Mouse (Mus musculus): ENCODE data around the gene Slc9b2. TPM values are rescaled to one million over a fixed set of nuclear protein-coding genes. Genes with fewer than 3 reads are reported as not detected.

Slc9b2 gene
- polyA plus RNA-seq, 1 experiment = 0.98 TPM

GRCm38 (mm10) chr3:135314811-135315210 is 7.3 kb downstream of the Slc9b2 start:
- 46% methylated on average over 2 of the region's 2 CpGs for WGBS

GRCm38 (mm10) chr3:135315720-135316425 is 8.4 kb downstream of the Slc9b2 start:
- Histone ChIP-seq H3K4me1 (ENCODE audit: control insufficient read depth, insufficient read depth, low read length) (no peaks in the 10 kb centered on the region), H3K4me3 (replicated peaks; ENCODE audit: insufficient read depth, low read depth, low read length) (no peak overlapping the region), H3K27me3 (ENCODE audit: control insufficient read depth, insufficient read depth, low read length) (no peaks in the 10 kb centered on the region), H3K27ac (ENCODE audit: insufficient read depth, low read length) (no peak overlapping the region)
- WGBS = 93% methylated on average over 9 of the region's 9 CpGs
- no peak for DNase-seq
- TF ChIP-seq POLR2A (IDR thresholded peaks at IDR 0.05; ENCODE audit: borderline replicate concordance, insufficient read depth, low read length) (no peak), CTCF (IDR thresholded peaks at IDR 0.05; ENCODE audit: borderline replicate concordance, insufficient read depth, low read depth, low read length) (no peak)

More at GRCm38 (mm10) chr3:135314811-135315210, 7.3 kb downstream of the Slc9b2 start:
- no peak overlapping the region for H3K27ac ChIP-seq (ENCODE audit: insufficient read depth, low read length)
- no peak for TF ChIP-seq CTCF (IDR thresholded peaks at IDR 0.05; ENCODE audit: borderline replicate concordance, insufficient read depth, low read depth, low read length)
- TF ChIP-seq POLR2A (IDR thresholded peaks at IDR 0.05; ENCODE audit: borderline replicate concordance, insufficient read depth, low read length) = no peak
- H3K4me3 ChIP-seq (replicated peaks; ENCODE audit: insufficient read depth, low read depth, low read length) = no peak overlapping the region
- no peak for DNase-seq
- no peaks in the 10 kb centered on the region for H3K27me3 ChIP-seq (ENCODE audit: control insufficient read depth, insufficient read depth, low read length)
- H3K4me1 ChIP-seq (ENCODE audit: control insufficient read depth, insufficient read depth, low read length) = no peaks in the 10 kb centered on the region

DNA sequence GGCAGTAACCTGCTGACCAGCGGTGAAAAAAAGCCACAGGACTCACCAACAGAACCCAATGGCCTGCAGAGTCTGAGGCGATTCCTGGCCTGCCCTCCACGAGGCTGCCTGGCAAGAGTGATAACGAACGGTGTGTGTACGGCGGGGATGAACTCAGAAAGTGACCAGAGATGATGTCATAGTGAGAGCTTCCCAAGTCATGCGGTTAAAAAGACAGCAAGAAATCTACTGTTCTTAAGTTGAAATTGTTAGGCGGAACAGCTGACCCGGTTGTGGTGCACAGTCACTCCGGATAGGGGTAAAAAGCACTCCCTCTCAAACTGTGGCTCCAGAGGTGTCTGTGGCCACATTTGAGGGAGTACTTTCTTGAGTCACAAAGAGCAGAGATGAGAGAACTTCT is 10.8 kb downstream of the Slc9b2 start:
- H3K4me3 ChIP-seq (replicated peaks; ENCODE audit: insufficient read depth, low read depth, low read length) = no peak overlapping the region
- 78% methylated on average over 11 of the region's 11 CpGs for WGBS
- no peaks in the 10 kb centered on the region for H3K4me1 ChIP-seq (ENCODE audit: control insufficient read depth, insufficient read depth, low read length)
- H3K27ac ChIP-seq (ENCODE audit: insufficient read depth, low read length) = no peak overlapping the region
- TF ChIP-seq POLR2A (IDR thresholded peaks at IDR 0.05; ENCODE audit: borderline replicate concordance, insufficient read depth, low read length) (no peak), CTCF (IDR thresholded peaks at IDR 0.05; ENCODE audit: borderline replicate concordance, insufficient read depth, low read depth, low read length) (no peak)
- no peak for DNase-seq
- H3K27me3 ChIP-seq (ENCODE audit: control insufficient read depth, insufficient read depth, low read length) = no peaks in the 10 kb centered on the region

DNA sequence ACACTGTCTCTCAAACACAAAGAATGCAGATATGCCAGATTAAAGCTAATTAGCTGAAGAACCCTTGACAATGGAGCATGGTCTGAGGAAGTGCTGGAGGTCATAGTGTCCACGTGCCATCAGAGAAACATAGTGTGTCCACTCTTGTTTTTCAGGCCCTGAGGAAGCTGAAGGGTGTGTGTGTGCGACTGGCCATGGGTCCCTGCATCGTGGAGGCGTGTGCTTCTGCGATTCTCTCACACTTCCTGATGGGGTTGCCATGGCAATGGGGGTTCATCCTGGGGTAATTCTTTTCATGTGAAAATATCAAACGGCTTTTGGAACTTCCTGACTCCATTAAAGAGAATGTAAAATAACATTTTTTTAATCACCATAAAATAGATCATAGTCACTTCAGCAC is 16.9 kb downstream of the Slc9b2 start:
- TF ChIP-seq CTCF (IDR thresholded peaks at IDR 0.05; ENCODE audit: borderline replicate concordance, insufficient read depth, low read depth, low read length) = no peak
- TF ChIP-seq POLR2A (IDR thresholded peaks at IDR 0.05; ENCODE audit: borderline replicate concordance, insufficient read depth, low read length) = no peak
- DNase-seq = no peak
- no peak overlapping the region for H3K27ac ChIP-seq (ENCODE audit: insufficient read depth, low read length)
- no peaks in the 10 kb centered on the region for H3K4me1 ChIP-seq (ENCODE audit: control insufficient read depth, insufficient read depth, low read length)
- 16% methylated on average over 6 of the region's 6 CpGs for WGBS
- no peak overlapping the region for H3K4me3 ChIP-seq (replicated peaks; ENCODE audit: insufficient read depth, low read depth, low read length)
- H3K27me3 ChIP-seq (ENCODE audit: control insufficient read depth, insufficient read depth, low read length) = no peaks in the 10 kb centered on the region

DNA sequence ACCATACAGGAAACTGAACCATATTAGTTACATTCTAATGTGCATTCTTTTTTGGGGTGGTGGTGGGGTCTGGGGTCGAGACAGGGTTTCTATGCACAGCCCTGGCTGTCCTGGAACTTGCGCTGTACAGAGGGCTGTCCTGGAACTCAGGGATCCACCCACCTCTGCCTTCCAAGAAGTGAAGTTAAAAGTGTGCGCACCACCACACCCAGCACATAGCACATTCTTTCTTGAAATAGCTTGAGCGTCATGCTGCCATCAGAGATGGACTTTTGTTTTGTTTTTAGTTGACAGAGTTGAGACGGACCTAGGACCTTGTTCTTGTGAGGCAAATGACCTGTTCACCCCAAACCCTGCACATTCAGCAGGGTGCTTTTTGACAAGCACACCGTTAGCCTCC is 19.7 kb downstream of the Slc9b2 start:
- Histone ChIP-seq H3K4me3 (replicated peaks; ENCODE audit: insufficient read depth, low read depth, low read length) (no peak overlapping the region), H3K4me1 (ENCODE audit: control insufficient read depth, insufficient read depth, low read length) (no peaks in the 10 kb centered on the region), H3K27me3 (ENCODE audit: control insufficient read depth, insufficient read depth, low read length) (no peaks in the 10 kb centered on the region), H3K27ac (ENCODE audit: insufficient read depth, low read length) (no peak overlapping the region)
- 68% methylated on average over 6 of the region's 6 CpGs for WGBS
- no peak for TF ChIP-seq POLR2A (IDR thresholded peaks at IDR 0.05; ENCODE audit: borderline replicate concordance, insufficient read depth, low read length)
- TF ChIP-seq CTCF (IDR thresholded peaks at IDR 0.05; ENCODE audit: borderline replicate concordance, insufficient read depth, low read depth, low read length) = no peak
- no peak for DNase-seq

GRCm38 (mm10) chr3:135327601-135328000 is 20.1 kb downstream of the Slc9b2 start:
- Histone ChIP-seq H3K4me3 (replicated peaks; ENCODE audit: insufficient read depth, low read depth, low read length) (no peak overlapping the region), H3K27ac (ENCODE audit: insufficient read depth, low read length) (no peak overlapping the region), H3K4me1 (ENCODE audit: control insufficient read depth, insufficient read depth, low read length) (no peaks in the 10 kb centered on the region), H3K27me3 (ENCODE audit: control insufficient read depth, insufficient read depth, low read length) (no peaks in the 10 kb centered on the region)
- no peak for DNase-seq
- WGBS = 57% methylated on average over 2 of the region's 2 CpGs
- TF ChIP-seq CTCF (IDR thresholded peaks at IDR 0.05; ENCODE audit: borderline replicate concordance, insufficient read depth, low read depth, low read length) (no peak), POLR2A (IDR thresholded peaks at IDR 0.05; ENCODE audit: borderline replicate concordance, insufficient read depth, low read length) (no peak)

DNA sequence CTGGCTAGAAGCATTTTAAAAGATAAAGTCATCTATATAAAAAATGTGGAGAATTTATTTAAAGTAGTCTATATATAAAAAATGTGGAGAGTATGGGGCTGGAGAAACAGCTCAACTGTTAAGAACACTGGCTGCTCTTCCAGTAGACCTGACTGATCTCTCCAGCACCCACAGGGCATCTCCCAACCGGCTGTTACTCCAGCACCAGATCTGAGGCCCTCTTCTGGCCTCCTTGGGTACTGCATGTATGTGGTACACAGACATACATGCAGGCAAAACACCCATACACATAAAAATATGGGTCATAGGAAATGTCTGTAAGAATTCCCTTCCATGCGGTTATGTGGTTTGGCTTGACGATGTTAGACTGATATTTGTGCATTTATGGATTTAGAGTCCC is 21.1 kb downstream of the Slc9b2 start:
- H3K4me3 ChIP-seq (replicated peaks; ENCODE audit: insufficient read depth, low read depth, low read length) = no peak overlapping the region
- no peaks in the 10 kb centered on the region for H3K4me1 ChIP-seq (ENCODE audit: control insufficient read depth, insufficient read depth, low read length)
- H3K27me3 ChIP-seq (ENCODE audit: control insufficient read depth, insufficient read depth, low read length) = no peaks in the 10 kb centered on the region
- peak in 1 of 2 experiments; percentile 13 for DNase-seq
- H3K27ac ChIP-seq (ENCODE audit: insufficient read depth, low read length) = no peak overlapping the region
- 52% methylated on average over 3 of the region's 3 CpGs for WGBS
- TF ChIP-seq CTCF (IDR thresholded peaks at IDR 0.05; ENCODE audit: borderline replicate concordance, insufficient read depth, low read depth, low read length) (0 out of 2 replicates have a peak, but pooled peaks have one; percentile 17), POLR2A (IDR thresholded peaks at IDR 0.05; ENCODE audit: borderline replicate concordance, insufficient read depth, low read length) (no peak)

DNA sequence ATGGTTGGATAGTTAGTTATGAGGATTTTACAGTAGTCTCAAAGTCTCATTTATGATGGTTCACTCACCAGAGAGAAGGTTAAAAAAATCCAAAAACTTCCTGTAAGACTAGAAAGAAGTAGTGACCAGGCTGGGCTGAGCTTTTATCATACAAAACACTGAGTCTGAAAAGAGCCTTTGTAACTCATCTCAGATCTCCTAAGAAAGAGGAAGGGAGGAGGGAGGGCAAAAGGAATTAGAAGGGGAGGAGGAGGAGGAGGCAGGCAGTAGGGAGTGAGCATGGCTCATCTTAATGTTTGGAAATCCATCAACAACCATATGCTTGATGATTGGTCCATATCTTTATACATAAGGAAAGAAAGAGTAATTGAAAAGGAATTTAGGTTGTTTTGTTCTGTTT is 25.2 kb downstream of the Slc9b2 start:
- Histone ChIP-seq H3K27me3 (ENCODE audit: control insufficient read depth, insufficient read depth, low read length) (no peaks in the 10 kb centered on the region), H3K4me1 (ENCODE audit: control insufficient read depth, insufficient read depth, low read length) (no peaks in the 10 kb centered on the region), H3K27ac (ENCODE audit: insufficient read depth, low read length) (no peak overlapping the region), H3K4me3 (replicated peaks; ENCODE audit: insufficient read depth, low read depth, low read length) (no peak overlapping the region)
- TF ChIP-seq POLR2A (IDR thresholded peaks at IDR 0.05; ENCODE audit: borderline replicate concordance, insufficient read depth, low read length) = no peak
- TF ChIP-seq CTCF (IDR thresholded peaks at IDR 0.05; ENCODE audit: borderline replicate concordance, insufficient read depth, low read depth, low read length) = no peak
- DNase-seq = no peak

Measured in cerebellum, adult 2 months (tissue).